Mouse (Mus musculus) liver, embryonic 11.5 days (tissue): ENCODE data around the gene Zranb3. TPM values are rescaled to one million over a fixed set of nuclear protein-coding genes. Genes with fewer than 3 reads are reported as not detected.

ENCODE experiments used
- ATAC-seq: fragments of 200-750 bp; cut with Nextera tagmentation; replicated peaks from 2 replicates; pipeline ENCODE4 v1.8.0; 2017; ENCODE audit warnings: moderate number of reproducible peaks, mild to moderate bottlenecking, moderate TSS enrichment, moderate library complexity; ENCODE audit not compliant: low FRiP score
- DNase-seq: peaks from one replicate; pipeline ENCODE4 v3.0.0-alpha.2; 2017; ENCODE audit warnings: low spot score
- H3K27ac ChIP-seq: fragments of 300-500 bp; sonication (generic); 2 replicates; pipeline ENCODE4 v1.5.1; 2014; ENCODE audit warnings: mild to moderate bottlenecking, low read depth, low read length, control low read depth
- H3K27me3 ChIP-seq: fragments of 300-500 bp; sonication (generic); replicated peaks from 2 replicates; pipeline ENCODE4 v1.6.1; 2014; ENCODE audit warnings: low read length, mixed read lengths; ENCODE audit not compliant: control insufficient read depth, insufficient read depth
- H3K36me3 ChIP-seq: fragments of 300-500 bp; sonication (generic); 2 replicates; pipeline ENCODE4 v1.6.1; 2014; ENCODE audit warnings: mild to moderate bottlenecking, low read length, moderate library complexity, mixed read lengths; ENCODE audit not compliant: control insufficient read depth, insufficient read depth
- H3K4me1 ChIP-seq: fragments of 300-500 bp; sonication (generic); replicated peaks from 2 replicates; pipeline ENCODE4 v1.6.1; 2014; ENCODE audit warnings: low read length, mixed read lengths; ENCODE audit not compliant: control insufficient read depth, insufficient read depth
- H3K4me2 ChIP-seq: fragments of 300-500 bp; sonication (generic); 2 replicates; pipeline ENCODE4 v1.6.1; 2014; ENCODE audit warnings: mild to moderate bottlenecking, control low read depth, moderate library complexity
- H3K4me3 ChIP-seq: fragments of 300-500 bp; sonication (generic); 2 replicates; pipeline ENCODE4 v1.5.1; 2014; ENCODE audit warnings: low read depth, low read length, control low read depth
- H3K9ac ChIP-seq: fragments of 300-500 bp; sonication (generic); 2 replicates; pipeline ENCODE4 v1.6.1; 2014; ENCODE audit warnings: low read depth, low read length, control low read depth
- H3K9me3 ChIP-seq: fragments of 300-500 bp; sonication (generic); 2 replicates; pipeline ENCODE4 v1.6.1; 2016; ENCODE audit warnings: low read length, inconsistent platforms, mixed read lengths; ENCODE audit not compliant: control insufficient read depth
- WGBS: fragments of 180-500 bp; shearing (Covaris S2); extraction: QIAGEN DNeasy Blood & Tissue Kit; methylation state at CpG from one replicate; pipeline ENCODE4 v1.1.7; 2014; 5-methylcytosine and 5-hydroxymethylcytosine counted together
- polyA plus RNA-seq: library from polyadenylated mRNA; unstranded; fragments of >200 nt; fragmentation: Nextera tagmentation; extraction: Ambion mirVana; gene quantifications from 2 replicates; pipeline ENCODE4 v1.2.1, GENCODE M21; 2014

Zranb3 gene
- polyA plus RNA-seq, 1 experiment from 2014 or later = 10.7 TPM

GRCm38 (mm10) chr1:128094686-128095085, 8.2 kb downstream of the Zranb3 start:
- ATAC-seq (no peak), DNase-seq (no peak)
- H3K9me3 ChIP-seq = no peaks in the 10 kb centered on the region
- H3K9ac ChIP-seq = no peak overlapping the region
- no peak overlapping the region for H3K4me2 ChIP-seq
- H3K36me3 ChIP-seq = peaks cover 5% of the 10 kb centered on the region; the same call in 1 of the 2 replicates
- H3K27me3 ChIP-seq = no peaks in the 10 kb centered on the region
- no peak overlapping the region for H3K4me3 ChIP-seq
- no peak overlapping the region for H3K27ac ChIP-seq
- WGBS = 89% methylated on average over 1 of the region's 2 CpGs
- no peaks in the 10 kb centered on the region for H3K4me1 ChIP-seq

- no peak for DNase-seq
- Histone ChIP-seq H3K27ac (no peak overlapping the region), H3K4me1 (no peaks in the 10 kb centered on the region), H3K4me3 (no peak overlapping the region), H3K9ac (no peak overlapping the region), H3K36me3 (no peaks in the 10 kb centered on the region), H3K4me2 (no peak overlapping the region), H3K27me3 (no peaks in the 10 kb centered on the region), H3K9me3 (no peaks in the 10 kb centered on the region)
- 83% methylated on average over 7 of the region's 7 CpGs for WGBS
- ATAC-seq = no peak
These were observed 20.0 kb downstream of the Zranb3 start for GRCm38 (mm10) chr1:128082800-128083199.

- Histone ChIP-seq H3K9ac (no peak overlapping the region), H3K4me1 (no peaks in the 10 kb centered on the region), H3K27me3 (no peaks in the 10 kb centered on the region), H3K4me3 (no peak overlapping the region), H3K4me2 (no peak overlapping the region), H3K36me3 (no peaks in the 10 kb centered on the region), H3K9me3 (no peaks in the 10 kb centered on the region), H3K27ac (no peak overlapping the region)
- 81% methylated on average over 7 of the region's 7 CpGs for WGBS
- ATAC-seq = no peak
- no peak for DNase-seq
These were observed 21.0 kb downstream of the Zranb3 start for GRCm38 (mm10) chr1:128081873-128082272.

GRCm38 (mm10) chr1:128080936-128081696, 21.7 kb downstream of the Zranb3 start:
- Histone ChIP-seq H3K9me3 (no peaks in the 10 kb centered on the region), H3K9ac (no peak overlapping the region), H3K27me3 (no peaks in the 10 kb centered on the region), H3K4me1 (no peaks in the 10 kb centered on the region), H3K4me3 (no peak overlapping the region), H3K27ac (no peak overlapping the region), H3K4me2 (no peak overlapping the region), H3K36me3 (no peaks in the 10 kb centered on the region; the same call in 1 of the 2 replicates)
- 83% methylated on average over 5 of the region's 5 CpGs for WGBS
- ATAC-seq (no peak), DNase-seq (no peak)

GRCm38 (mm10) chr1:128078646-128079045, 24.2 kb downstream of the Zranb3 start:
- no peaks in the 10 kb centered on the region; the same call in 1 of the 2 replicates for H3K36me3 ChIP-seq
- 97% methylated on average over 1 of the region's 1 CpGs for WGBS

GRCm38 (mm10) chr1:128077788-128078187, 25.1 kb downstream of the Zranb3 start:
- WGBS = 92% methylated on average over 2 of the region's 2 CpGs
- Histone ChIP-seq H3K9me3 (no peaks in the 10 kb centered on the region), H3K9ac (no peak overlapping the region), H3K4me3 (no peak overlapping the region), H3K4me2 (no peak overlapping the region), H3K27me3 (no peaks in the 10 kb centered on the region), H3K4me1 (no peaks in the 10 kb centered on the region), H3K27ac (no peak overlapping the region), H3K36me3 (no peaks in the 10 kb centered on the region; the same call in 1 of the 2 replicates)
- ATAC-seq = no peak
- DNase-seq = no peak

More at GRCm38 (mm10) chr1:128078646-128079045, 24.2 kb downstream of the Zranb3 start:
- Histone ChIP-seq H3K27ac (no peak overlapping the region), H3K9me3 (no peaks in the 10 kb centered on the region), H3K4me3 (no peak overlapping the region), H3K9ac (no peak overlapping the region), H3K27me3 (no peaks in the 10 kb centered on the region), H3K4me2 (no peak overlapping the region), H3K4me1 (no peaks in the 10 kb centered on the region)
- DNase-seq (no peak), ATAC-seq (no peak)

- Histone ChIP-seq H3K4me3 (no peak overlapping the region), H3K27me3 (no peaks in the 10 kb centered on the region), H3K4me1 (no peaks in the 10 kb centered on the region), H3K27ac (no peak overlapping the region), H3K4me2 (no peak overlapping the region), H3K36me3 (no peaks in the 10 kb centered on the region; the same call in 1 of the 2 replicates), H3K9me3 (no peaks in the 10 kb centered on the region), H3K9ac (no peak overlapping the region)
- 83% methylated on average over 8 of the region's 8 CpGs for WGBS
- no peak for ATAC-seq
- DNase-seq = no peak
These were observed 25.9 kb downstream of the Zranb3 start for GRCm38 (mm10) chr1:128076791-128077479.

GRCm38 (mm10) chr1:128073051-128073450, 29.8 kb downstream of the Zranb3 start:
- Histone ChIP-seq H3K9me3 (no peaks in the 10 kb centered on the region), H3K4me3 (no peak overlapping the region), H3K9ac (no peak overlapping the region), H3K4me1 (peaks cover 12% of the 10 kb centered on the region), H3K36me3 (no peaks in the 10 kb centered on the region; the same call in 1 of the 2 replicates), H3K27me3 (no peaks in the 10 kb centered on the region), H3K4me2 (no peak overlapping the region), H3K27ac (no peak overlapping the region)
- ATAC-seq (no peak), DNase-seq (no peak)
- 92% methylated on average over 6 of the region's 6 CpGs for WGBS
